Mouse (Mus musculus): ENCODE data around the gene Agtpbp1. TPM values are rescaled to one million over a fixed set of nuclear protein-coding genes. Genes with fewer than 3 reads are reported as not detected.
"Not testable (repeated sequence)": the region's sequence is repeated elsewhere in the genome, so short reads cannot be mapped to it uniquely, and the experiment has no call there.

Agtpbp1 gene
- total RNA-seq, 2 experiments from 2014 or later, result 30.8 to 31.2 TPM

GRCm38 (mm10) chr13:59486243-59486642 lies 98.8 kb downstream of the Agtpbp1 start:
- DNase-seq (ENCODE audit: low spot score in 2 of 2), result no peak

DNA sequence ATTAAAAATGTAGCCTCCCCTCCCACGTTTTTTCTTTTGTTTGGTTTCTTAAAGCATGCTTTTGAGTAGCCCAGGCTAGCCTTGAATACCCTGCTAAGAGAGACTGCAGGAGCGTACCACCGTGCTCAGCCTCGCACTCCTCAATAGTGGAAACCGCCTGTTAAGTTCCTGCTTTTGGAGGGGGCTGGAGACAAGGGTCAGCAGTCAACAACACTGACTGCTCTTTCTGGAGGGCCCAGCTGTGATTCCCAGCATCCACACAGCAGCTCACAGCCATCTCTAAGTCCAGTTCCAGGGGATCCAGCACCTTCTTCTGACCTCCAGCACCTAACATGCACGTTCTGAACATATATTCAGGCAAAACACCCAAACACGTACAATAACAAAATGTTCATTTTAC lies 99.6 kb downstream of the Agtpbp1 start:
- DNase-seq (ENCODE audit: low spot score in 2 of 2), result no peak

DNA sequence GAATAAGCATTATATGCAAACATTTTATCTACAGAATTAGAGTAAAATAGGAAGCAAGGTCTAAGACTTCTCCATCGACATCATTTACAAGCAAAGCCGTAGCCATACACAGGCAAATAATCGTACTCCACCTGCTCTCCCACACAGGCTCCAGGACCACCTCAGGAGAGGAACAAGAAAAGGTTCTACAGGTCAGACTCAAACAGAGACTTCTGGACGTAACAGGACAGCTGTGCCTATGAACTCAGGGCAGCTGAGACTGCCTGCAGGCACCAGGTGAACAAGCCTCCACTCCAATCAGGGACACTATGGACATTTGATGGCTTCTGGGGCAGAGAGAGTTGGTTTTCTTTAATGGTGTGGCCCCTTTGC lies 103.6 kb downstream of the Agtpbp1 start:
- DNase-seq (ENCODE audit: low spot score in 2 of 2), result no peak

DNA sequence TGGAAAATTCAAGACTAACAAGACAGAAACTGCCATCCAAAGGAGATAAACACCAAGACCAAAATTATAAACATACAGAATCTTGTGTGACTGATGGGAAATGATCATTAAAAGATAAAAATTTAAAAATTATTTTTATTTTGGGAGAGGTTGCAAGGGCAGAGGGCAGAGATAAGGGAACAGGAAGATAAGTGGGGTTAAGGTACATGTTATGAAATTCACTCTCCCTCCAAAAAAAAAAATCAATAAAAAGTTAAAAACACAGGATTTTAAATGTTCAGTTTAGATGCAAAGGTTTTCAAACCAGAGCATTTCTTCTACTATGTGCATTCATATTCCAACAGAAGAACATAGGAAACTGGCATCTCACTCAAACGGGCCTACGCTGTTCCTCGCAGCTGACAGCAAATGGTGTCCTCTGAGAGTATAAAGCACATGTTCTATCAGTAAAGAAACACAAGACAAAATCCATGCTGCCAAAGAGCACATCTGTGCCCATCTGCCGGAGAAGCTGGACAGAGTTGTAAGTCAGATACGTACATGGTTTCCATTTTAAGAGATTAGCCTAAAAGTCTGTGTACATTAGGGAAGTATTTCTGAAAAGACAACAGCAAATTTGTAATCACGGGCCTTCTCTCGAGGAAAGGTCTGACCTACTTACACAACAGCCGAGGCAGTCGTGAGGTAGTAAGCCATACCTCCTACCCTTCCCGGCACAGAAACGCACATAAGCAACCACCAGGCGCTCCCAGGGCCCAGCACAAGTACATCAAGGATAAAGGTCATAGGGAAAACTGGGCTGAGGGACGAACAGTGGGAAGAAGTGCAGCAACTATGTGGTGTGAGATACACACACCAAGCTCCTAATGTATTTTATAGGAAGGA lies 104.2 kb downstream of the Agtpbp1 start:
- no peak for DNase-seq (ENCODE audit: low spot score in 2 of 2)

DNA sequence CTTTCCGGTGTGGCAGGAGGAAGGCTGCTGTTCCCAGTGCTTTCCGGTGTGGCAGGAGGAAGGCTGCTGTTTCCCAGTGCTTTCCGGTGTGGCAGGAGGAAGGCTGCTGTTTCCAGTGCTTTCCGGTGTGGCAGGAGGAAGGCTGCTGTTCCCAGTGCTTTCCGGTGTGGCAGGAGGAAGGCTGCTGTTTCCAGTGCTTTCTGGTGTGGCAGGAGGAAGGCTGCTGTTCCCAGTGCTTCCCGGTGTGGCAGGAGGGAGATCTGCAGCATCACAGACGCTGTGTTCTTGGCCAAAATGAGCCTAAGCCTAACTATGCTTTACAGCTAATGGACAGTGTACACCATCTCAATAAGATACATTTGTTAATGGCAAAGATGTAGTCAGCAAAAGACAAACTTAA lies 107.1 kb downstream of the Agtpbp1 start:
- not testable (repeated sequence) for DNase-seq (ENCODE audit: low spot score in 2 of 2)

GRCm38 (mm10) chr13:59477451-59477850 lies 107.6 kb downstream of the Agtpbp1 start:
- DNase-seq (ENCODE audit: low spot score in 2 of 2), result no peak

DNA sequence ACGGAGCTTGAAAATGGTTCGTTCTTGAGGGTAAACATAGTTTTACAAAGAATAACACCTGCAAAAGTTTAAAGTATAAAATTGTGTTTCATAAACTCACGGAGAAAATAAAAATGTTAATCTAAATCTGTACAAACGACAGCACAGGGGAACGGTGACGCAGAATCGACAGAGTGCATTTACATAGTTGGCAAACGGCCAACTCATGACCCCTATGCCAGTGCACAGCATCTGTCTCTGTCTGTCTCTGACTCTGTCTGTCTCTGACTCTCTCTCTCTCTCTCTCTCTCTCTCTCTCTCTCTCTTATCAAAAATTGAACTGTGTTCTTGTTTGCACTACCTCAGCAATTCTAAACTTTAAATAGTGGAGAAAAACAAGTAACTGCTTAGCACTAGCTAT lies 110.1 kb downstream of the Agtpbp1 start:
- DNase-seq (ENCODE audit: low spot score in 2 of 2), result no peak

GRCm38 (mm10) chr13:59473341-59473740 lies 111.7 kb downstream of the Agtpbp1 start:
- no peak for DNase-seq (ENCODE audit: low spot score in 2 of 2)

DNA sequence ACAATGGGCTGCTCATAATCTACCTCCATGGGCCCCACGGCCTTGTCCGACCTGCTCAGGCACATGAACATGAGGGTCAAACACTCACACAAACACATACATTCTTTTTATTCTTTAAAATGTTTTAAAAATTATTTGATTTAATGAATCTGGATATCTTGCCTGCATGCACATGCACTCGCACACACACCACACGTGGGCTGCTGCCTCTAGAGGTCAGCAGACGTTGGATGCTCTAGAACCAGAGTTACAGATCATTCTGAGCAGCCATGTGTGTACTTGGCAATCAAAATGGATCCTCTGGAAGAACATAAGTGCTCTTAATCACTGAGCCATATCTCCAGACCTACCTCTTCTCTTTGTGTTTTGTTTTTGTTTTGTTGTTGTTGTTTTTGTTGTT lies 112.8 kb downstream of the Agtpbp1 start:
- no peak for DNase-seq (ENCODE audit: low spot score in 2 of 2)

DNA sequence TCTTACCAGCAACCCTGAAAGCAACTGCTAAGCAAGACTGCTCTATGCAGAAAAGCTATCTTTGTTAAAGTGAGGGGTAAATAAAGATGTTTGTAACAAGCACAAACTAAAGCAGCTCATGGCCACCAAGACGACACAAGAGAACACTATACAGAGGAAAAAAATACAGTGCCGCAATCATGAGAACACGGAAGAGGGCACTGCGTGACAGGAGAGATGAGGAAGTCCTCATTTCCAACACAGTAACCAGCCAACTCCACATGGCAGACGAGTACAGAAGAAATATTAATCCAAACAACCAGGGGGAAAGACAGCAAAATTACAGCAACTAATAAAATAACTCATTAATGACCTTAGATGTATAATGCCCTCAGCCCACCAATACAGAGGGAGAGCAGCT lies 115.3 kb downstream of the Agtpbp1 start:
- DNase-seq (ENCODE audit: low spot score in 2 of 2), result no peak

DNA sequence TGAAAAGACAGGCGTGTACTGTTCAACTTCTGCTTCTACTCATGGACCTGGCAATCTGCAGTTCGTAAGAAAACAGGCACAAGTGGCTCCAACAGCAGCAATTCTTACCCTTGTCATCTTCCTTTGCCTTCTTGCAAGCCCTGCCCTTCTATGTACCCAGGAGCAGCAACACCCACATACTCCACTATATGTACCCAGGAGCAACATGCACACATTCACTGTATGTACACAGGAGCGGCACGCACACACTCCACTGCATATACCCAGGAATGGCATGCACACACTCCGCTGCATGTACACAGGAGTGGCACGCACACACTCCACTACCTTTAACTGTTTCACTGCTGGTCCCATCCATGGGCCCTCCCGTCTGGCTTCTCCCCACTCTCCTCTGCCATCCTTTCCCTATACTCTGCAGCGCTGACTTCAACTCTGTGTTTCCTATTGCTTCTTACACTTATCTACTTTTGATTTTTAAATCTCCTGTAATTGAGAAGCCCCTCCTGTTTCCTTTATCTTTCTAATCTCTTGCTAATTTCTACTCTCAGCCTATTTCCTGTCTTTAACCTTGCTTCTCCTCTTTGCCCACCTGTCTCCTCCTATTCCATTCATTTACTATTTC lies 116.7 kb downstream of the Agtpbp1 start:
- DNase-seq (ENCODE audit: low spot score in 2 of 2), result no peak

DNA sequence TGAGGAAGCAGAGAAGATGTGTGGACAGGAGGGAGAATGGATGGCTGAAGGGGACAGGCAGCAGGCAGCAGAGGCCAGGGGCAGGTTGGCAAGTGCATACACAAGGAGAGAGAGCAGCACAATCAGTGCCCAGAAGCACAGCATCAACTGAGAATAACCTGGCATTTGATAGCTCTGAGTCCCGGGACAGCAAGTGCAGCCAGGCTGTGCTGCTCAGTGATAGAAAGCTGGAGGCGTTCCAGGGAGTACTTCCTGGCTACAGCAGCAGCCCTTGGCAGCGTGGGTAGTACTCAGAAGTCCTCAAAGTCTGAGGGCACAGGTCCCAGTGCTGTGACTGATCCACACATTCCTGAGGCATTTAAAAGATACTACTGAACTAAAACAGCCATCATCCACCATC lies 117.4 kb downstream of the Agtpbp1 start:
- DNase-seq (ENCODE audit: low spot score in 2 of 2), result peak; percentile 30 to 70

GRCm38 (mm10) chr13:59460958-59461357 lies 124.1 kb downstream of the Agtpbp1 start:
- no peak for DNase-seq (ENCODE audit: low spot score in 2 of 2)

DNA sequence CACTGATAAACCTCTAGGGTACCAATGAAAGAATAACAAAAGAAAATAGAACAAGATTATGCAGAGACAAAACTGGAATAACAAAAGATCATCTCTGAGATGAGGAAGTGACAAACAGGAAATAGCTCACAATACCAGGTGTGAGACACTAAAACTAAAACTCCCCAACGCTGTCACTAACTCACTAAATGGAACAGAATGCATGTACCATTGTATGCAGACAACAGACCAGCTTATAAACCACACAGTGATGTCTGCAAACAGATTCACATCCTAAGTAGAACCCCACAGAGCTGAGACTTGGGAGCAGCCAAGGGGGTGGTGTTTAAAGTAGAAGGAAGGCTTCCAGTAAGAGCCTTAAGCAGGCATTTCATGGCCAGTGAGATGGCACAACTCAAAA lies 128.8 kb downstream of the Agtpbp1 start:
- no peak for DNase-seq (ENCODE audit: low spot score in 2 of 2)

GRCm38 (mm10) chr13:59454001-59454785 lies 130.8 kb downstream of the Agtpbp1 start:
- DNase-seq (ENCODE audit: low spot score in 2 of 2), result no peak

DNA sequence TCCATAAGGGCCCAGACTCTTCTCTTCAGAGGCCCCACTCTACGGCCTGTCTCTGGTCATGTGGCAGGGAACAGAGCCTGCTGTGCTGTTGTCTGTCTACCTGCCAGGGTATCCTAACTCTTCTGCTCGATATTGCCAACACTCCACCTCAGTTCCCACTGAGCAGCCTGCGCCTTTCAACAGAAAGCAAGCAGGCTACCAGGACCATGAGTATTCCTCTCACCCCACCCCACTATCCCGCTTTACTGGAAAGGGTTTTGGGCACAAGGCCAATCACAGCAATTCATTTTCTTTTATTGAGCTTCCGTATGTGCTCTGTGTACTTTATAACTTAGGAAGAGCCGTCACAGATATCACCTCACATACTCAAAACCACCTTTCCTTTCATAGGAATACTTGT lies 131.4 kb downstream of the Agtpbp1 start:
- DNase-seq (ENCODE audit: low spot score in 2 of 2), result no peak

GRCm38 (mm10) chr13:59453045-59453444 lies 132.0 kb downstream of the Agtpbp1 start:
- no peak for DNase-seq (ENCODE audit: low spot score in 2 of 2)

DNA sequence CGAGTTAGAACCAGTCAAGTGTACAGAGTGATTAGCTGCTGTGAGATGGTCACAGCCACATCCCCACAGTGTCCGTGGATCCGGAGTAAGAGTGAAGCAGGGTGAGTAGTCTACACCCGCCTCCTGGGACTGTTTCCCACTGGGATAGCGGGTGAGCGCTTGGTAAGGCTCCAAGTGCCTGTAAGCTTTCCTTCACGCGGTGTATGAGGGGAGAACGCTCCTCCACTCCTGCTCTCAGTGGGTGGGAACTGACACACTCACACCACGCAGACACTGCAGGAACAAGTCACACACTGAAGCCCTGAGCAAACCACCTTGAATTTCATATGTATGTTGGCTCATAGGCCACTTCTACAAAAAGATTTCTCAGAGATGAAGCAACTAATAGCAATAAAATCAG lies 134.2 kb downstream of the Agtpbp1 start:
- no peak for DNase-seq (ENCODE audit: low spot score in 2 of 2)

DNA sequence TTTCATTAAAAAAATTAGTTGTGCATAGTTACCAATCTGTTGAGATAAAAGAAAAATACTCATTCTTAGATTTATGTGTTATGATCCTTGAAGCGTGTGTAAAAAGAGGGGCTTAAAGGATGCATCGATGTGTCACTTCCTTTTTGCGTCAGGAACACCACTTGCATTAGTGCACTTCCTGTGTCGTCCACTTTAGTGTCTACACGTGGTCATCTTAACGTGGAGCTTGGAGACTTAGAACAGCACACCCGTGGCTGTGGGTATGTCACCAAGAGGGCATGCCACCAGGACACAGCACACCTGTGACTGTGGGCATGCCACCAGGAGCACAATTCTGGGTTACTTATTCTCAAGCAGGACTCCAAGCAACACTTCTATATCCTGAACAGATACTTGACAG lies 137.9 kb downstream of the Agtpbp1 start:
- no peak for DNase-seq (ENCODE audit: low spot score in 2 of 2)

- DNase-seq (ENCODE audit: low spot score in 2 of 2), result no peak
Observed at GRCm38 (mm10) chr13:59445179-59445578, 139.8 kb downstream of the Agtpbp1 start.

- DNase-seq (ENCODE audit: low spot score in 2 of 2), result no peak
Observed at GRCm38 (mm10) chr13:59444371-59444770, 140.7 kb downstream of the Agtpbp1 start.

DNA sequence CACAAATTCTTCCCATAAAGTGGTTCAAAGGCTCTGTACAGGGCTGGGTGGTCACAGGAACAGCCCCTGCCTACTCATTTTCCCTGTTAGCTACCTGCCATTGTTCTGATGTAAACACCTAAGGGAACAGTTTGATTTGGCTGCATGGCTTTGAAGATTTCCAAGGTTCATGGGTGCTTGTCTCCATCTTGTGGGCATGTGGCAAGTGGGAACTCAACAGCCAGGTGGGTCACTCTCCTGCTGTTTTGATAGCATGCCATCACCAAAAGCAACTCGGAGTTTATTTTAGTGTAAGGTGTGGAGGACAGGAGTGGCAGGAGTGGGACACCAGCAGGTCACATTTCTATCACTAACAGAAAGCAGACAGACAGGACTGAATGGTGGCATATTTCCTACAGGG lies 145.3 kb downstream of the Agtpbp1 start:
- no peak for DNase-seq (ENCODE audit: low spot score in 2 of 2)
